In the genomic region with DNA sequence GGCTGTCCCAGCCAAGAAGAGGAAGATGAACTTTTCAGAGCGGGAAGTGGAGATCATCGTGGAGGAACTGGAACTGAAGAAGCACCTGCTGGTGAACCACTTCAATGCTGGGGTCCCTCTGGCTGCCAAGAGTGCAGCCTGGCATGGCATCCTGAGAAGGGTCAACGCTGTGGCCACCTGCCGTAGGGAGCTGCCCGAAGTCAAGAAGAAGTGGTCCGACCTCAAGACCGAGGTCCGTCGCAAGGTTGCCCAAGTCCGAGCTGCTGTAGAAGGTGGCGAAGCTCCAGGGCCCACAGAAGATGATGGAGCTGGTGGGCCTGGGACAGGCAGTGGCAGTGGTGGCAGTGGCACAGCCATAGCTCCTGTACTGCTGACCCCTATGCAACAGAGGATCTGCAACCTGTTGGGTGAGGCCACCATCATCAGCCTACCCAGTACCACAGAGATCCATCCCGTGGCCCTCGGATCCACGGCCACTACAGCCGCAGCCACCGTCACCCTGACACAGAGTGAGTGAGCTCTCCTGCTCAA, we compare ENCODE assay signal across 8 mouse cellular contexts. TPM values are rescaled to one million over a fixed set of nuclear protein-coding genes. Genes with fewer than 3 reads are reported as not detected.
DNase-seq lines count a peak whose midpoint lies in the region; ATAC-seq and TF ChIP-seq lines count a peak whose summit lies in the region.

No protein-coding gene starts in this region.

- WGBS in heart, embryonic 15.5 days, result 90% methylated on average over 16 of the region's 16 CpGs
- WGBS in embryonic facial prominence, embryonic 10.5 days, result 94% methylated on average over 16 of the region's 16 CpGs
- 94% methylated on average over 16 of the region's 16 CpGs for WGBS in hindbrain, postnatal 0 days
- WGBS in midbrain, embryonic 10.5 days, result 96% methylated on average over 16 of the region's 16 CpGs

- H3K9ac ChIP-seq in heart, embryonic 15.5 days, result no peak overlapping the region
- H3K9ac ChIP-seq in CH12.LX (ENCODE audit: insufficient read depth, low read depth), result peak overlapping the region; percentile 46
- no peak overlapping the region for H3K9ac ChIP-seq in hindbrain, postnatal 0 days (replicated peaks; ENCODE audit: low read length)

- TF ChIP-seq CTCF in CH12.LX (conservative IDR thresholded peaks at IDR 0.05 in 1 of 2, IDR thresholded peaks at IDR 0.05 in 1 of 2; ENCODE audit: low read depth in 2 of 2, low read length in 2 of 2), result no peak
- no peak; the same call in 1 of the 2 replicates for TF ChIP-seq CTCF in hindbrain, postnatal 0 days (IDR thresholded peaks at IDR 0.05; ENCODE audit: low read depth)

- TF ChIP-seq POLR2A in CH12.LX (IDR thresholded peaks at IDR 0.05; ENCODE audit: low read depth, low read length), result no peak

- no peak for DNase-seq in heart, postnatal 25 days (ENCODE audit: low spot score)
- no peak for DNase-seq in CH12.LX (ENCODE audit: extremely low read depth)
- DNase-seq in embryonic facial prominence, embryonic 10.5 days (ENCODE audit: low spot score), result no peak
- no peak for DNase-seq in hindbrain, postnatal 0 days (ENCODE audit: low spot score)
- DNase-seq in midbrain, embryonic 10.5 days (ENCODE audit: low spot score), result no peak
- no peak for DNase-seq in T-cell, adult 2 months (ENCODE audit: low spot score)
- no peak for DNase-seq in B cell, adult 2 months

- peak overlapping the region; percentile 77 for H3K4me3 ChIP-seq in heart, embryonic 15.5 days
- H3K4me3 ChIP-seq in CH12.LX (replicated peaks in 1 of 3; ENCODE audit: low read depth in 2 of 3, low read length in 2 of 3, poor library complexity in 1 of 3), result peak overlapping the region; percentile 77 to 88 (median 80)
- peak overlapping the region; percentile 81 for H3K4me3 ChIP-seq in embryonic facial prominence, embryonic 10.5 days
- peak overlapping the region; percentile 83 for H3K4me3 ChIP-seq in hindbrain, postnatal 0 days (ENCODE audit: low read length)
- peak overlapping the region; percentile 86 for H3K4me3 ChIP-seq in midbrain, embryonic 10.5 days

- intact Hi-C loops in heart, postnatal 25 days (cut with DNase I), result no loop called here

- H3K79me2 ChIP-seq in CH12.LX (replicated peaks; ENCODE audit: control insufficient read depth, extremely low read depth, insufficient read depth, poor library complexity, severe bottlenecking), result peaks cover 22% of the 10 kb centered on the region

- 0 out of 2 replicates have a peak, but pooled peaks cover 3% of the 10 kb centered on the region for H3K36me3 ChIP-seq in heart, embryonic 15.5 days
- peaks cover 15 to 27% of the 10 kb centered on the region in 2 experiments for H3K36me3 ChIP-seq in CH12.LX (replicated peaks in 1 of 2; ENCODE audit: control insufficient read depth in 1 of 2, insufficient read depth in 1 of 2, low read length in 1 of 2)
- H3K36me3 ChIP-seq in embryonic facial prominence, embryonic 10.5 days (replicated peaks), result peaks cover 24% of the 10 kb centered on the region
- H3K36me3 ChIP-seq in hindbrain, postnatal 0 days (ENCODE audit: insufficient read depth, low read length), result no peaks in the 10 kb centered on the region
- H3K36me3 ChIP-seq in midbrain, embryonic 10.5 days, result peaks cover 18% of the 10 kb centered on the region

- peak overlapping the region; percentile 59 for H3K4me2 ChIP-seq in heart, embryonic 15.5 days
- peak overlapping the region; percentile 73 for H3K4me2 ChIP-seq in CH12.LX (ENCODE audit: insufficient read depth, low read depth, poor library complexity, severe bottlenecking)
- H3K4me2 ChIP-seq in hindbrain, postnatal 0 days (ENCODE audit: low read depth, low read length), result peak overlapping the region; percentile 49

- H3K27ac ChIP-seq in heart, embryonic 15.5 days, result peak overlapping the region; percentile 94
- peak overlapping the region; percentile 14 for H3K27ac ChIP-seq in CH12.LX (ENCODE audit: insufficient read depth, low read depth)
- H3K27ac ChIP-seq in embryonic facial prominence, embryonic 10.5 days (replicated peaks), result peak overlapping the region; percentile 89
- peak overlapping the region; percentile 73 for H3K27ac ChIP-seq in hindbrain, postnatal 0 days
- peak overlapping the region; percentile 90 for H3K27ac ChIP-seq in midbrain, embryonic 10.5 days (replicated peaks)

- dilution Hi-C loops in CH12.LX (cut with MboI; ENCODE audit: extremely low pct_ligation_motif_present, extremely low pct_unique_long_range_greater_than_20kb, low sequenced_read_pairs), result no loop called here

- TF ChIP-seq EP300 in CH12.LX (IDR thresholded peaks at IDR 0.05; ENCODE audit: low read length), result no peak

- in situ Hi-C loops in CH12.LX (cut with MboI; ENCODE audit: low pct_ligation_motif_present, low pct_unique_long_range_greater_than_20kb, low sequenced_read_pairs), result loop anchor here (5.0 kb wide), 2 partner anchors 35 kb away; no protein-coding TSS in a partner anchor

- ATAC-seq in heart, embryonic 15.5 days (replicated peaks; ENCODE audit: insufficient number of reproducible peaks, insufficient read depth, low FRiP score, low read depth), result no peak
- ATAC-seq in hindbrain, postnatal 0 days, result no peak

- no peaks in the 10 kb centered on the region for H3K9me3 ChIP-seq in heart, embryonic 15.5 days (replicated peaks)
- peaks cover 7% of the 10 kb centered on the region for H3K9me3 ChIP-seq in CH12.LX (replicated peaks; ENCODE audit: low read length)
- no peaks in the 10 kb centered on the region for H3K9me3 ChIP-seq in embryonic facial prominence, embryonic 10.5 days
- H3K9me3 ChIP-seq in hindbrain, postnatal 0 days (ENCODE audit: low read length), result no peaks in the 10 kb centered on the region
- H3K9me3 ChIP-seq in midbrain, embryonic 10.5 days (replicated peaks), result no peaks in the 10 kb centered on the region

- H3K27me3 ChIP-seq in heart, embryonic 15.5 days, result no peaks in the 10 kb centered on the region
- no peaks in the 10 kb centered on the region for H3K27me3 ChIP-seq in CH12.LX (replicated peaks)
- H3K27me3 ChIP-seq in embryonic facial prominence, embryonic 10.5 days (replicated peaks; ENCODE audit: low read depth, poor library complexity, severe bottlenecking), result no peaks in the 10 kb centered on the region
- no peaks in the 10 kb centered on the region for H3K27me3 ChIP-seq in hindbrain, postnatal 0 days (ENCODE audit: insufficient read depth, low read length)
- H3K27me3 ChIP-seq in midbrain, embryonic 10.5 days (ENCODE audit: low read depth, poor library complexity, severe bottlenecking), result no peaks in the 10 kb centered on the region

- peaks cover 53% of the 10 kb centered on the region for H3K4me1 ChIP-seq in heart, embryonic 15.5 days (replicated peaks)
- peaks cover 17 to 43% of the 10 kb centered on the region in 2 experiments for H3K4me1 ChIP-seq in CH12.LX (ENCODE audit: control insufficient read depth in 1 of 2, insufficient read depth in 2 of 2)
- H3K4me1 ChIP-seq in embryonic facial prominence, embryonic 10.5 days, result peaks cover 44% of the 10 kb centered on the region
- H3K4me1 ChIP-seq in hindbrain, postnatal 0 days (ENCODE audit: insufficient read depth, low read length), result peaks cover 13% of the 10 kb centered on the region; the same call in 1 of the 2 replicates
- H3K4me1 ChIP-seq in midbrain, embryonic 10.5 days, result peaks cover 40% of the 10 kb centered on the region

- no peak for TF ChIP-seq RAD21 in CH12.LX (IDR thresholded peaks at IDR 0.05; ENCODE audit: low read depth, low read length)

TF ChIP-seq in CH12.LX, 34 proteins besides CTCF, POLR2A, EP300 and RAD21 (continues in another document):
- 0 out of 2 replicates have a peak, but pooled peaks have one; percentile 10 for TF ChIP-seq TCF12 (IDR thresholded peaks at IDR 0.05; ENCODE audit: low read depth, low read length)
- TF ChIP-seq NELFE (IDR thresholded peaks at IDR 0.05; ENCODE audit: low read depth, low read length), result 0 out of 2 replicates have a peak, but pooled peaks have one; percentile 33
- TF ChIP-seq MXI1 (IDR thresholded peaks at IDR 0.05; ENCODE audit: low read depth, low read length), result peak; percentile 35; the same call in 1 of the 2 replicates
- peak; percentile 72; the same call in 1 of the 2 replicates for TF ChIP-seq SIN3A (IDR thresholded peaks at IDR 0.05; ENCODE audit: low read length)
- TF ChIP-seq PAX5 (IDR thresholded peaks at IDR 0.05; ENCODE audit: low read length), result no peak
- no peak for TF ChIP-seq CHD1 (IDR thresholded peaks at IDR 0.05; ENCODE audit: low read depth, low read length)

RNA-seq across cellular contexts. Expression of gene Slc25a25, which starts 1.3 kb away (rescaled TPM):
- polyA plus RNA-seq in heart, embryonic 15.5 days (2015; fragmentation: Nextera tagmentation; extraction: Ambion mirVana), result 9.1 and 12.1 TPM in 2 replicates
- total RNA-seq in heart, postnatal 25 days (2021), result 1 to 10 TPM; 5.6 to 7.5 TPM
- 9.8 and 14.1 TPM in 2 replicates for total RNA-seq in CH12.LX (2012; rRNA removed)
- total RNA-seq in CH12.LX (2014; rRNA removed), result 6.6 TPM in 2 replicates
- polyA plus RNA-seq in CH12.LX (2012; ENCODE audit: insufficient read length, low read depth), result 9.4 and 10.0 TPM in 2 replicates
- polyA plus RNA-seq in embryonic facial prominence, embryonic 10.5 days (2016; fragmentation: Nextera tagmentation; extraction: Ambion mirVana), result 29.8 and 31.8 TPM in 2 replicates
- 64.3 and 69.6 TPM in 2 replicates for total RNA-seq in hindbrain, postnatal 0 days (2014; rRNA removed)
- polyA plus RNA-seq in hindbrain, postnatal 0 days (2015; fragmentation: Nextera tagmentation; extraction: Ambion mirVana), result 44.4 and 46.4 TPM in 2 replicates
- polyA plus RNA-seq in midbrain, embryonic 10.5 days (2016; fragmentation: Nextera tagmentation; extraction: Ambion mirVana), result 29.2 and 35.7 TPM in 2 replicates

RNA-seq across cellular contexts. Expression of gene Naif1, which starts 2.2 kb away (rescaled TPM):
- 4.0 and 5.1 TPM in 2 replicates for polyA plus RNA-seq in heart, embryonic 15.5 days (2015; fragmentation: Nextera tagmentation; extraction: Ambion mirVana)
- 1 to 10 TPM; 3.4 to 4.2 TPM for total RNA-seq in heart, postnatal 25 days (2021)
- total RNA-seq in CH12.LX (2012; rRNA removed) (3.3 and 3.5 TPM in 2 replicates), CH12.LX (2014; rRNA removed) (2.5 and 2.7 TPM in 2 replicates)
- polyA plus RNA-seq in CH12.LX (2012; ENCODE audit: insufficient read length, low read depth), result 5.0 and 6.5 TPM in 2 replicates
- 6.4 and 6.8 TPM in 2 replicates for polyA plus RNA-seq in embryonic facial prominence, embryonic 10.5 days (2016; fragmentation: Nextera tagmentation; extraction: Ambion mirVana)
- total RNA-seq in hindbrain, postnatal 0 days (2014; rRNA removed), result 3.1 and 3.7 TPM in 2 replicates
- 2.9 and 3.0 TPM in 2 replicates for polyA plus RNA-seq in hindbrain, postnatal 0 days (2015; fragmentation: Nextera tagmentation; extraction: Ambion mirVana)
- 5.9 and 6.4 TPM in 2 replicates for polyA plus RNA-seq in midbrain, embryonic 10.5 days (2016; fragmentation: Nextera tagmentation; extraction: Ambion mirVana)

RNA-seq across cellular contexts. Expression of gene Ptges2, which starts 56.8 kb away (rescaled TPM):
- polyA plus RNA-seq in heart, embryonic 15.5 days (2015; fragmentation: Nextera tagmentation; extraction: Ambion mirVana), result 38.2 and 41.8 TPM in 2 replicates
- total RNA-seq in heart, postnatal 25 days (2021), result 10 to 100 TPM; 78.1 to 81.2 TPM
- 19.6 and 21.3 TPM in 2 replicates for total RNA-seq in CH12.LX (2012; rRNA removed)
- 14.7 and 17.1 TPM in 2 replicates for total RNA-seq in CH12.LX (2014; rRNA removed)
- polyA plus RNA-seq in CH12.LX (2012; ENCODE audit: insufficient read length, low read depth), result 19.5 and 20.3 TPM in 2 replicates
- polyA plus RNA-seq in embryonic facial prominence, embryonic 10.5 days (2016; fragmentation: Nextera tagmentation; extraction: Ambion mirVana), result 32.2 and 32.5 TPM in 2 replicates
- 41.3 and 45.5 TPM in 2 replicates for total RNA-seq in hindbrain, postnatal 0 days (2014; rRNA removed)
- 55.6 and 57.0 TPM in 2 replicates for polyA plus RNA-seq in hindbrain, postnatal 0 days (2015; fragmentation: Nextera tagmentation; extraction: Ambion mirVana)
- polyA plus RNA-seq in midbrain, embryonic 10.5 days (2016; fragmentation: Nextera tagmentation; extraction: Ambion mirVana), result 26.2 and 28.8 TPM in 2 replicates

Comparison
In these comparisons a context has a peak if more than half of its experiments do, and no peak if none do; other contexts are left out.
1. H3K27ac ChIP-seq: peak in every context shown above with its lines; median percentile 94 in heart, embryonic 15.5 days; 90 in midbrain, embryonic 10.5 days; 89 in embryonic facial prominence, embryonic 10.5 days; 73 in hindbrain, postnatal 0 days; 14 in CH12.LX.